Mouse (Mus musculus) spleen, adult 2 months (tissue): Measurements from ENCODE around the gene Tstd1.

Experiments used
- CTCF ChIP-seq: fragments of 200-500 bp; IDR thresholded peaks from 2 replicates; pipeline ENCODE4 v1.5.1; 2011; ENCODE audit warnings: mild to moderate bottlenecking, inconsistent platforms; ENCODE audit not compliant: insufficient read depth, insufficient read length, insufficient replicate concordance; ENCODE audit errors: extremely low read depth
- POLR2A ChIP-seq: fragments of 200-500 bp; IDR thresholded peaks from 2 replicates; pipeline ENCODE4 v1.6.1; 2011; ENCODE audit warnings: low read depth, low read length, inconsistent platforms

DNA sequence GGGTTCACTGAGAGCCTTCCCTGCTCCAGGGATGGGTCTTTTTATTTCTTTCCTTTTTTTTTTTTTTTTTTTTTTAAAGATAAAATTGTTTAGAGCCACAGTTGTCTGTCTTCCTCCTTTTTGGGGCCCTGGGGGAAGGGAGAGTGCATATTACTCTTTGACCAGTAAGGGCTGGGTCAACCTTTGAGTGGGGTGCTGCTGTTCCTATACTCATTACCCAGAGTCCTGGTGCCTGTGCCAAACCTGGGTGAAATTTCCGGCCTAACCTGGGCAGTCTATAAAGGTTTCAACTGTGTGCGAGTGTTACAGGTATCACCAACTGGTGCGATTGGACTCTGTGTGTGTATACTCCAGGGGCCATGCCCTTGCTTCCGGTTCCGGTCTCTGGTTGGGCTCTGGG lies at the start of gene Tstd1:
- TF ChIP-seq POLR2A (no peak), CTCF (no peak)
